Mouse (Mus musculus): ENCODE measurements at regions not wholly inside any gene's neighbourhood (a gene's known extent, or its start where the extent isn't known, plus 50 kb on each side); places are given as distances from the start of the nearest gene placed in this dataset.
A peak's percentile ranks its signal among the peaks of the same experiment; 100 is the strongest.

DNA sequence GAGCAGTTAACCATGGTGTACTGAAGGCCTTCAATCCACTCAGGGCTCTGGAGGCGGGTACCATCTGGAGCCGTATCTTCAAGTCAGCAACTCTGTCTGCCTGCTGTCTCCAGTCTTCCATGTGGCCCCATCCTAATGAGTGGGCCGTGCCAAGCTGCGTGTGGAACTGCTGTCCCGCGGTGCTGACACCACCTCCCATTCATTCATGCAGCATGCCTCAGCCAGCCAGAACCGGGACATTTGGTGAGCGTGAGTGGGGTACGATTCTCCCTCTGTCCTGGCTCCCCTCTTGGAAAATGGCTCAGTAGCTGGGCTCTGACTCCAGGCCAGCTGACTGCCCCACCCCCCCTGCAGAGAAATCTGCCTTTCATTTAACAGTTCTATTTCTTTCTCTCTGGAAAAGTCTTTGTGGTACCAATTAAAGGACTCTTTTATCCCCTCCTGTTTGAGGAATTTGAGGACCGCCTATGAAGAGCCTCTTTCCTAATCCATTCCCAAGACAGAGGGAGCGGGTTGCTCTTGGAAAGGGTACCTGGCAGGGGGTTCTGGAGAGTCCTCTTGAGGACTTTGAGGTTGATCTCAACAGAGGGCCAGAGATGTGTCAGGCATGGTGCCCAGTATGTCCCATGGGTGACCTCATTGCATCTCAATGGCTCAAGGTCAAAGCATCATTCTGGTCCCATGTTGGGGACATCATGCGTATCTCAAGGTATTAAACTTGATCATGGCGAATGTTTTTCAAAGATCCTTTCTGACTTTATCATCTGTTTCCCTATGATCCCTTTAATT lies 55.5 kb upstream of the Brd7 start:
- DNase-seq, result no peak

DNA sequence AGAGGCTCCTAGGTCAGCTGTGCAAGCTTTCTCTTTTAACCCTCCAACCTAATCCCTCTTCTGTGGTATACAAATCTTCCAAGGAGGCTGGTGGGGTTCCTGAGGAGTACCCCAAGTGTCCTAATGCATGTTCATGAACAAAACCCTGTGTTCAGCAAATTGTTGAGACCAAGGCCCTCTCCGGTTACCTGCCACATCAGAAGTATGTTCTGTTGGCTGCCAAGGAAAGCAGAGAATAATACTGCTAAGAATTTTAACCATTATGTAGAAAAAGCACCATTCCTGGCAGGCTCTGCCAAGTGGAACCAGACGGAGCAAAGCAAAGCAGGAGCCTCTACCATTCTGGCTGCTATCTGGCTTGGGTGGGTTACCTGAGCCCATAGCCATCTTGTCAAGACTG lies 61.3 kb upstream of the Brd7 start:
- DNase-seq, result no peak

DNA sequence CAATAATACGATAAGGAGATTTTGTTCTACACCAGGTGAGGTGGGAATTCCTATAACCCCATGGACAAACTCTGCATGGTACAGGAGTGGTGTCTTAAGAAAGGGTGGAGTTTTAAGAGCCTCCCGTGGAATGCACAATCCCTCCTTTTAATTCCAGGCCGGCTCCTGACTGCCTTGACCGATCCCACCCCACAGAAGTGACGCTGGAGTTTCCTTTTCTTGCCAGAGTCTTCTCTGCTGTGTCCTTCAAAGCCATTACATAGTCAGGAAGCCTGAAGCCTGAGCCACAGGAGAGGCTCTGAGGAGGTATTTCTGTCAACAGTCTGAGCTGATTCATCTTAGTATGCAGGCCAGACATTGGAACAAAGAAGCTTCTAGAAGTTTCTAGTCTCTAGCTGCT lies 66.6 kb upstream of the Brd7 start:
- DNase-seq, result no peak

DNA sequence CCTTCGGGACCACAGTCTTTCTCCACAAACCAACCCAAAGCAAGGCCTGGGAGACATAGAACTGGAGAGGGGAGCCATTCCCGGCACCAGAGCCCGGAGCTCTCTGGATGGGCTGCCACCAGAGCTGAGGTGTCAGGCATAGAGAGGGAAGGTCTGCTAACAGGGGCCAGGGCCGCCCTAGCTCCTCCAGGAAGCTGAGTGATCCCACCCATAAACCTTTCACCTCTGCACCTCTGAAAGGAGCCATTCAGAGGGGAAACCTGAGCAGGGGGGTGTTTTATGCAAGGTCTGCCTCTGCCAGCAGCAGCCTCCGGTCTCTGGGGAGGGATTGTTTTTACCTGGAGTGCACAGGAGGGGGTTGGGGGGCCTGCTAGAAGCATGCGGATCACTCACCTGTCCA lies 69.4 kb upstream of the Brd7 start:
- no peak for DNase-seq

DNA sequence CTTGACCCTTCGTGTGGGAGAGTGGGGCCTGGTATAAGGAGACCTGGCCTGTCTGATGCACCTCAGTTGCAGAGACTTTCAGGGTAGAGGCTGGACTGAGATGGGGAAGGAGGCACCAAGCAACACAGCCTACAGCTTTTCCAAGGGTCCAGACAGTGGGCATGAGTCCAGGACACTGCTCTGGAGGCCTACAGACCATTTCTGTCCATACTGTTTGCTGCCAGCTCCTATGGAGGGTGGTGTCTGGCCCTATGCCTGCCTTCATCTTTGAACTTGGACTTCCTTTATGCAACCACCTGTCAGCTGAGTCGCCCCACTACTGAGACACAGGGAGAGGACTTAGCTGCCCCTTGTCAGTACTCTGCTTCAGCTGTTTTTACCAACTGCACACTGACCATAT lies 73.7 kb upstream of the Brd7 start:
- DNase-seq, result no peak

DNA sequence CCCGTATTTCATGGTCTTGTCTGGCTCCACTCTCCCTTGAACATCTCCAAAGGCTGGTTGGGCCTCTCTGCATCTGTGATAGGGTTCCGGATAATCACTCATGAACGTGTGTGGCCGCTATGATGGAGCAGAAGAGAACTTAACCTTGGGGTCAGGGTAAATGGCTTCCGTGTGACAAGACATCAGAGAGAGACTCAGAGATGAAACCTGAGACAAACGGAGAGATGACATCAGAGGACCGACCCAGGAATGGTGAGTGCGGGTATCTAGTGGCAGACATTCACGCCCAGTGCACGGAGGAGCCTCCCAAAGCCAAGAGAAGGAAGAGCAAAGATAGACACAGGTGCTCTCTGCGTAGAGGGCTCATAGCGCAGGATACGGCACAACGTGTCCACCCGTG lies 78.2 kb upstream of the Brd7 start:
- DNase-seq, result peak; percentile 41

DNA sequence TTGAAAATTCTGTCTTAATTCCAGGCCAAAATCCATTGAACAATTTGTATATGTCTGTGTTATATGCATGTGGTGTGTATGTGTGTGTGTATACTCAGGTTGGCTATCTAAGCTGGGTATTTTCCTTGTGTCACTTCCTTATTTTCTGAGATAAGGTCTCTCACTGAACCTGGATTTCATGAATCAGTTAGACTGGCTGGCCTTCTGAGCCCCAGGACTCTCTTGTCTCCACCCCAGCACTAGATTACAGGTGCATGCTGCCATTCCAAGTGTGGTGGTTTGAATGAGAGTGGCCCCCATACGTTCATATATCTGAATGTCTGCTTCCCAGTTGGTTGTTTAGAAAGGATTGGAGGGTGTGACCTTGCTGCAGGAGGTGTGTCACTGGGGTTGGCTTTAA lies 77.8 kb upstream of the Nkd1 start:
- no peak for DNase-seq

DNA sequence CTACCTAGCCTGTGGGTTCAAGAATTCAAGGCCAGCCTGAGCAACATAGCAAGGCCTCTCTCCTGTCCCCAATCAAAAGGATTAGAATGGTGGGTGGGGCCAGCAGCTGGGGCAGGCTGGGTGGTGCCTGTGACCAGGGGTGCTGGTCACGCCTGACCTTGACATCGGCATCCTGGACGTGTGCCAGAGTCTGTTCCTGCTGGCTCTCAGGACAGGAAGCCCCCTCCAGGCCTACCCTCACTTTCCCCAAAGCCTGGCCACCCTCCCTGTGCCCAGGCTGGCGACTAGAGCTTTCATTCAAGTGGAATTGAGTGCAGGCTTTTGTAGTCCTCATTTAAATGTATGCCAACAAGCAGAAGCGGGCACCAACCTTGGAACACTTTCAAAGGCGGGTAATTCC lies 73.7 kb upstream of the Nkd1 start:
- no peak for DNase-seq

DNA sequence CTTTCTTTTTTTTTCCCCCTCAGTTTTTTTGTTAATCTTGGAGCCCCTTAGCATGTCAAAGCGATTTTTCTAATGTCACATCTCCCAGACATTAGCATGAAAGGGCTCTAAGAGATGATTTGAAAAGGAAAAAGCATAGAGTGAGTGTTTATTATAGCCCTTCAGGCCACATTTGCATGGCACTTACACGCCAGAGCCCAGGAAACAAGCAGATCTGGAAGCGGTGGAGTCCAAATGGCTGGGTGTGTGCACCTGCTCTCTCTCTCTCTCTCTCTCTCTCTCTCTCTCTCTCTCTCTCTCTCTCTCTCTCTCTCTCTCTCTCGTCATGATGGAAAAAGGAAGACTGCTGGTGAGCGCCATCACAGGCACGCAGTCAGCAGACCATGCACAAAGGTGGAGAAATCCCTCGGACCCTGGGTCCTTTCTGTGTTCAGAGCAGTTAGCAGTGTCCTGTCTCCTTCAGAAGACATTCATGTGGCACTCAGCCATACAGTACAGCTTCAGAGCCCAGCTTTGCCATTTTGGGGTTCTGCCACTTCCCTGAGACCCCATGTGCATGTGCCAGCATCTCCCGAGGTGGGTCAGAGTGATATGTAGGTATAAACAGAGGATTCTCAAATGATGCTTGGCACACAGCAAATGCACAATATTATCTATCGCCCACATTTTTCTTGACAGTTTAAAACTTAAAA lies 73.2 kb upstream of the Nkd1 start:
- no peak for DNase-seq

DNA sequence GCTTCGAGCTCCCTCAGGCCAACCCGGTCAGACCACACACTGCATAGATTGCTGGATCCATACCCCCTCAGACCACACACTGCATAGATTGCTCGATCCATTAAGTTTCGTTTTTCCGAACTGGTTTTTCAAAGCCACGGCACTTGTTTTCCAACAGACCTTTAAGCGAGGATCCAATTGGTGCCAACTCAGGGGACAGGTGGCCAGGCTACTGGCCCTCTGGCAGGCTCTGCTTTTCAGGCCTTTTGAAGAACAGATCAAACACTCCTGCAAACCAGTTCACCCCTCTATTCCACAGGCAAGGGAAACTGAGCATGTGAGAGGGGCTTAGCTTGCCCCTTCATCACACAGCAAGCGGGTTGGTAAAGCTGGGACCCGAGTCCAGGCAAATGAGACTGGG lies 72.2 kb upstream of the Nkd1 start:
- no peak for DNase-seq

DNA sequence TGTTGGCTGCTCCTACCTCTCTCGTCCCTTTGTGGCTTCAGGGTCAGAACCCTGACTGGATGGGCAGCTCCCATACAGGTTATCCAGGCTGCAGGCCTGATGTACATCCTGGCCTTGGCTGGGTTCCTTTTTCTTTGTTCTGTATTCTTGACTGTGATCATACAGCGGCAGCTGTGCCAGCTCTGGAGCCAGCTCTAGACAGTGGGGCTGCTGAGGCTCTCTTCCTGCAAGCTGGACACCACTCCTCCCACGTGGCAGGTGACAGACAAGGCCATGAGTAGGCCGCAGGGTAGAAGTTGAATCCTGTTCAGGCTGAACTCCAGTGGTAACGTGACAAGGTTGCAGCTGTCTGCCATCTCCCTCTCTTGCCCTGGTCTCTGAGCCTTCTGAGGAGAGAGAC lies 71.6 kb upstream of the Nkd1 start:
- no peak for DNase-seq

DNA sequence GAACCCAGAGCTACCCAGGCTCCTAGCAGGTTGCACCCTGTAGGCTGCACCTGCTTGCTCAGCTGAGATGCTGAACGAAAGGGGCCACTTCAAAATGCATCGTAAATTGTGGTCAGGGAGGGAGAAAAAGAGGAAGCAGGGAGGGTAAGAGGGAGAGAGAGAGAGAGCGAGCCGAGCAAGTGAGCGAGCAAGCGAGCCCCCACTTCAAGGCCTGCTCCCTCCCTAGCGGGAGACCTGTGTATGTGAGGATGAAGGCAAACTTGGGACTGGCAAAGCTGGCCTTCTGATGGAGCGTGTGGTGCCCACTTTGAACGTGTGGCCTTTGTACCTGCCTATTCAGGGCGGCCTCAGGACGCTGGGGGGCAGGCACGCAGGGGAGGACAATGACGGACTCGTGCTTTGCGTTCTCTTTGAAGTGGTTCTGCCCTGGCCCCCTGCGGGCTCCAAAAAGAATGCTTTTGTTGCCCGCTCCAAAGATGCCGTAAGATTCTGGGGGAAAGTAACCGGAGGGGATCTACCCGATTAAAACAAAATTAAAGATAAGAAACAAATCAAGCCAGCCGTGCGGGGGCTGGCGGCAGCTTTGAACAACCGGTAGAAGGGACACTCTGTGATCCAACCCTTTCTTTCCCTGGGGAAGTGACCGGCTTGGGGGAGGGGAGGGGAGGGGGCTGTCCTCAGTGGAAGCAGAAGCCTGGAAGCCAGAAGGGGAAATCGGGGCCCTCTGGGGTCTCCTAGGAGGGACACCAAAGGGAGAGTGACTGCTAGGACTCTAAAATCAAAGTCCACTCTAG lies 70.1 kb upstream of the Nkd1 start:
- DNase-seq, result peak; percentile 43

DNA sequence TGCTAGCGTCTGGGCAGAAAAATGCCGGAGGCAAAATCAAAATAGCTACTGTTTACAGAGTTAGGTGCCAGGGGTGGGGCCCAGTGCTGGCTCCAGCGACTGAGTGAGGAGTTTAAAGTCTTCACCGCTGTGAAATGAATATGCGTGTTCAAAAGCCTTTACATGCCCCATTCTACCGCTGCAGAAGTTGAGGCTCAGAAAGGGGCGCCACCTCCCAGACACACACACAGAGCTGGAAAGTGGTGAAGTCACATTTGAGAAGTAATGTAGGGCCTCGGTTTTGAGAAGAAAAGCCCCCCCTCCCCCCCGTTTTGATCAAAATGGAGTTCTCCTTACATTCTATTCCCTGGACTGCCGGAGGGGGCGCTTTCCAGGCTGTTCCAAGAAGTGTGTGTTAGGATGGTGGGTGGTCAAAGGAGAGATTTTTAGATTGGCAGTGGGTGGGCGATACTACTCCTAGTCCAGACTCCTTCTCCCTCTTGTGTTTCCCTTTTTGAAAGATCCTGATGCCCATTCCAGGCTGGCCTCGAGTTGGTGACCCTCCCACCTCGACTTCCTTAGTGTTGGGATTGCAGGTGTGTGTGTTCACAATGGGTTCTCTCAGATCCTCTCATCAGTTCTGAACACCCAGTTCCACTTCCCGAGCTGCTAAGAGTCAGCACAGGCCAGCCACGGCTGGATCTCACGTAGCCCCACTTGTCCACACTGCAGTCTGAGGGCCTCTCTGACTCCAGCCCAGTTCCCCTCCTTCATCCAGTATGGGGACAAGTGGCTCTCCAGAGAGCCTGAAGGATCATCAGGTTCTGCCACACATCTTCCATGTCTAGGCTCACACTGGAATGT lies 69.3 kb upstream of the Nkd1 start:
- peak; percentile 38 for DNase-seq

DNA sequence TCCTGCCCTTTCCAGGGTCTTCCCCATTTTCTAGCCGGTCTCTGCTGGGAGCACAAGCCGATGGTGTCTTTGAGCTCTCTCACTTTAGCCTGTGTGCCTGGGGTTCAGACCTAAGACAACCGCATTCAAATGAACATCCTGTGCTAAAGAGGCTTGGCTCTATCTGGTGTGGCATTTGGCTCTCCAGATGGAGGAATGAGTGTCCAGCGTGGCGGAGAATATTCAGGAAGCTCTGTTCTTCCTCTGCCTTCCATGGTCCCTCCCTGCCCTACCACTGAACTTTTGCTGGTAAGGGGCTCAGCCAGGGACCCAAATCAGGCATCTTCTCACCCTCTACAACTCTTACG lies 68.7 kb upstream of the Nkd1 start:
- DNase-seq, result no peak

DNA sequence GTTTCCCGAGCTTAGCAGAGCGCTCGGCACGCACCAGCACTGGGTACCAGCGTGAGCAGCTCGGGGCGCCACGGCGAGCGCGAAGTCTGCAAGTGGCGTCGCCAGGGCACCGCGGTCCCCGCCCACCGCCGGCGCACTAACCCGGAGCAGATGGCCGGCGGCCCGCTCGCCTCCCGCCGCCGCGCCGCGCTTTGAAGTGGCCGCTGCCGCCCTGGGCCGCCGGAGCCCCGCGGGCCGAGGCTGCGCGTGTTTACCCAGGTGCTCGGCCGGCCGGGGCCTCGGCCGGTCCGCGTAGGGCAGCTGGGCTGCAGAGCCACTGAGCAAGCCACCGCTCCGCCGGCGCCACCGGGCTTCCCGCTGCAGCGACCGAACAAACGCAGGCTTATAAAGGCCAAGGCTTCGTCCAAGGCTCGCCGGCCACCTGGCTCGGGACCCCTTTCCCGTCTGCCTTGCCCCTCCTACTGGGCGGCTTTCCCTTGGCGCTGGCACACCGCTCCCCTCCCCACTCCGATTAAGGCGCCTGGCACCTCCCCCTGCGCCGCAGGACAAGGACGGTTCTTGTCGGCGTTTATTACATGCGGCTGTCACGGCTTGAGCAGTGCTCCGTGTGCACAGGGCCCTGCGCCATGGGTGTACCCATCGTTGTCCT lies 67.0 kb upstream of the Nkd1 start:
- peak; percentile 92 for DNase-seq

DNA sequence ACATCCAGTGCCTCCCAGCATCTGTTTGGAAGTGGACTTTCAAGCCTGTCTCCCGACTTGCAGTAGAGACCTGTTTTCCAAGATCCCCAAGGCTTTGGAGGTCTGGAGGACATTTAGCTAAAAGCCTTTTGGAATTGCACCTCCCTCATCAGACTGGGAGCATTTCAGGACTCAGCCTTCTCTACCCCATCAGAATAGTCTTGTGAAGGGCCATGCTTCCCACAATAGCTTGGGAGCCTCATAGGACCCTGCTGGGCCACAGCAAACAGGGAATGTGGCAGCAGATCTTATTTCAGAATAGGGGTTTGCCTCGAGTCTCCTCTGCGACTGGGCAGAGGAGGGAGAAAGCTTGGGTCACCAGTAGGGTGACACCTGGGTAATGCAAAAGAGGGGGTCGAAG lies 66.2 kb upstream of the Nkd1 start:
- DNase-seq, result no peak

DNA sequence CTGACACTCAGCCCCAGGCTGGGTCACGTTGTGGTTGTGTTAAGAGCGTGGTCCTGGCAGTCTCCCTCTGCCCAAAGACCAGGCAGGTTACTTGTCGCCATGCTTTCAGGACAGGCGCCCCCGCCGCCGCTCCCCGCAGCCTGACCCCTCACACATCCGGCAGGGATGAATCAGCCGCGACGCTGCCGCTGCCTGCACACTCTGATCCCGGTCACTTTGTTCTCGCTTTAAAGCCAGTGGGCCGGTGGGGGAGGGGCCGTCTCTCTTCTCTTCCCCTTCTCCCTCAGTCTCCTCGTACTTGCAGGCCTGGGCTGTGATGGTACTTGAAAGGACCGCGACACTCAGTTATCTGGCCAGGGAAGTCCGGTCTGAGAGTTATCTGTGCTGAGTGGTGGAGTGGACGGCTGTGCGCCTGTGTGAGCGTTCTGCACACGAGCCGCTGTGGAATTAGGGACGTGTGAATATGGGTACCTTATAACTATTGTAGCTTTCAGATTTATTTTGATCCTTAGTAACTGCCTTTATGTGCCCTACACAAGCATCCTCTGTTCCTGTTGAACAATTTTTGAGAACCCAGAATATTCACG lies 65.6 kb upstream of the Nkd1 start:
- peak; percentile 80 for DNase-seq

DNA sequence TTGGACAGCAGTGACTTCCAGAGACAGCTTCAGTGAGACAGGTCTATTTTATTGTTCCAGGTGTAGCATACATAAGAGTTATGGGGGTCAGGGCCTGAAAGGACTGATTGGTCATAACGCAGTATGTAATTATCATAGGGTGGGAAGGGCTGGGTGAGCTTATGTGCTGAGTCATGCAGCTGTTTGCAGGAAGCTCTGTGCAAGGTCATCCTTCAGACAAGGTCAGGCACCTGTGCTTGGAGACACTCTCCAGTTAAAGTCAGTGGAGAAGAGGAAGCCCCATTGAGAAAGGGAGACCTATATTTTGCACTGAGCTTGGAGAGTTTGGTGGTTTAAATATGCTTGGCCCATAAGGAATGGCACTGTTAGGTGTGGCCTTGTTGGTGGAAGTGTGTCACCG lies 62.0 kb upstream of the Nkd1 start:
- no peak for DNase-seq

DNA sequence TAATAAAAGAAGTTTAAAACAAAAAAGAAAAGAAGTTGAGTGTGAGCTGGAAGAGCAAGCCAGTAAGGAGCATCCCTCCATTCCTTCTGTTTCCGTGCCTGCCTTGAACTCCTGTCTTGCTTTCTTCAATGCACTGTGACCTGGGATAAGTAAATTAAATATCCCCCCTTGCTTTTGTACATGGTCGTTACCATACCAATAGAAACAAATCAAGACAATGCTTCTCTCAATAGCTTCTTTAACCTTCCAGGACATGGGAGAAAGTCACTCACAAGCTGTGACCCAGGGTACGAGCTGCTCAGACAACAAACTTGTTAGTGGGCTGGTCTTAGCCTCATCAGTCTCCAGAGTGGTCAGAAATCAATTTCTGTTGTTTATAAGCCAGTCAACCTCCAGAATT lies 53.4 kb upstream of the Nkd1 start:
- DNase-seq, result no peak

DNA sequence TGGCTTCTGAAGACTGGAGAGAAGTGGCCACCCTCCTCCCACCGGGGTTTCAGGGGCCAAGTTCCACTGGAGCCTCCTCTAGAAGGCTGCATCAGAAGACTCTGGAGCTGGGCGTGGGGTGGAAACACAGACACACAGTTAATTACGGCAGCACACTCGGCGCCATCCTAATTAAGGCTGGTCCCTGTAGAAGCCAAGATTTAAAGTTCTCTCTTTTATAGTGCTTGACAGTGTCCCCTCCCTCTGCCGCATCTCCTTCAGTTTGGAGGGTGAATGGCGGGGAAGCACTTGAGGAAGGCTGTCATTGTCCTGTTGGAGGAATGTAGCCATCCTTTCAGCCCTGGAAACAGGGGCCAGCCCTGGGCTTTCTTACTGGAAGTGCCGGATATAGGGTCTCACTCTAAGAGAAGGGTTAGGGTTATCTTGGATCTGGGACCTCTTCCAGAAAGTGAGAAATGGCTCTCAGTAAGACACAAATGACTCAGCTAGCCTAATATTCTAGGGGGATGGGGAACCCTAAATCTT lies 50.2 kb upstream of the Nkd1 start:
- DNase-seq, result no peak
